Mouse (Mus musculus): ENCODE results near the gene Macf1.
A peak's percentile ranks its signal among the peaks of the same experiment; 100 is the strongest.

Macf1 gene

GRCm38 (mm10) chr4:123594381-123594806, 89.8 kb downstream of the Macf1 start:
- no peak for DNase-seq (ENCODE audit: low spot score)

GRCm38 (mm10) chr4:123593664-123594063, 90.5 kb downstream of the Macf1 start:
- no peak for DNase-seq (ENCODE audit: low spot score)

GRCm38 (mm10) chr4:123592046-123592445, 92.1 kb downstream of the Macf1 start:
- DNase-seq (ENCODE audit: low spot score) = no peak

- no peak for DNase-seq (ENCODE audit: low spot score)
Observed at GRCm38 (mm10) chr4:123591026-123591635, 93.0 kb downstream of the Macf1 start.

- DNase-seq (ENCODE audit: low spot score) = no peak
Observed at GRCm38 (mm10) chr4:123589496-123589895, 94.7 kb downstream of the Macf1 start.

GRCm38 (mm10) chr4:123588353-123589301, 95.5 kb downstream of the Macf1 start:
- peak; percentile 48 for DNase-seq (ENCODE audit: low spot score)

- DNase-seq (ENCODE audit: low spot score) = no peak
Observed at GRCm38 (mm10) chr4:123587616-123588015, 96.5 kb downstream of the Macf1 start.

- no peak for DNase-seq (ENCODE audit: low spot score)
Observed at GRCm38 (mm10) chr4:123584720-123585093, 99.5 kb downstream of the Macf1 start.

- peak; percentile 56 for DNase-seq (ENCODE audit: low spot score)
Observed at GRCm38 (mm10) chr4:123584084-123584719, 100.0 kb downstream of the Macf1 start.

- peak; percentile 71 for DNase-seq (ENCODE audit: low spot score)
Observed at GRCm38 (mm10) chr4:123577469-123578088, 106.6 kb downstream of the Macf1 start.

- peak; percentile 38 for DNase-seq (ENCODE audit: low spot score)
Observed at GRCm38 (mm10) chr4:123572434-123573336, 111.5 kb downstream of the Macf1 start.

GRCm38 (mm10) chr4:123571869-123572268, 112.3 kb downstream of the Macf1 start:
- DNase-seq (ENCODE audit: low spot score) = peak; percentile 58

GRCm38 (mm10) chr4:123565291-123565861, 118.8 kb downstream of the Macf1 start:
- DNase-seq (ENCODE audit: low spot score) = no peak

- DNase-seq (ENCODE audit: low spot score) = peak; percentile 78
Observed at GRCm38 (mm10) chr4:123564051-123564791, 119.9 kb downstream of the Macf1 start.

- no peak for DNase-seq (ENCODE audit: low spot score)
Observed at GRCm38 (mm10) chr4:123562177-123562815, 121.9 kb downstream of the Macf1 start.

- DNase-seq (ENCODE audit: low spot score) = no peak
Observed at GRCm38 (mm10) chr4:123560896-123561295, 123.3 kb downstream of the Macf1 start.

GRCm38 (mm10) chr4:123558496-123558895, 125.7 kb downstream of the Macf1 start:
- no peak for DNase-seq (ENCODE audit: low spot score)

GRCm38 (mm10) chr4:123555251-123555650, 128.9 kb downstream of the Macf1 start:
- no peak for DNase-seq (ENCODE audit: low spot score)

GRCm38 (mm10) chr4:123552689-123553088, 131.5 kb downstream of the Macf1 start:
- DNase-seq (ENCODE audit: low spot score) = no peak

GRCm38 (mm10) chr4:123548317-123548716, 135.8 kb downstream of the Macf1 start:
- no peak for DNase-seq (ENCODE audit: low spot score)
